Mouse (Mus musculus): ENCODE measurements around the gene Lyg2. TPM values are rescaled to one million over a fixed set of nuclear protein-coding genes. Genes with fewer than 3 reads are reported as not detected.

The Lyg2 gene
- polyA plus RNA-seq, 1 experiment from 2014 or later: not detected

- H3K36me3 ChIP-seq: no peaks in the 10 kb centered on the region
- H3K4me1 ChIP-seq (replicated peaks): no peaks in the 10 kb centered on the region
- H3K9me3 ChIP-seq (replicated peaks): no peaks in the 10 kb centered on the region
- no peak overlapping the region for H3K4me3 ChIP-seq (replicated peaks)
- ATAC-seq (ENCODE audit: low read depth): no peak
- H3K9ac ChIP-seq: no peak overlapping the region
- H3K27ac ChIP-seq: no peak overlapping the region
- WGBS (ENCODE audit: insufficient replicate concordance): 54% methylated on average over 6 of the region's 6 CpGs
- peaks cover 1% of the 10 kb centered on the region; the same call in 1 of the 2 replicates for H3K27me3 ChIP-seq
- no peak overlapping the region for H3K4me2 ChIP-seq
- DNase-seq: no peak
Measured at GRCm38 (mm10) chr1:37918096-37918495, 1.8 kb upstream of the Lyg2 start.

GRCm38 (mm10) chr1:37917666-37918065, 1.4 kb upstream of the Lyg2 start:
- H3K4me3 ChIP-seq (replicated peaks): no peak overlapping the region
- ATAC-seq (ENCODE audit: low read depth) (no peak), DNase-seq (no peak)
- H3K4me1 ChIP-seq (replicated peaks): no peaks in the 10 kb centered on the region
- no peaks in the 10 kb centered on the region for H3K9me3 ChIP-seq (replicated peaks)
- no peak overlapping the region for H3K27ac ChIP-seq
- 66% methylated on average over 13 of the region's 13 CpGs for whole genome bisulfite sequencing (ENCODE audit: insufficient replicate concordance)
- H3K4me2 ChIP-seq: no peak overlapping the region
- H3K36me3 ChIP-seq: no peaks in the 10 kb centered on the region
- no peak overlapping the region for H3K9ac ChIP-seq
- H3K27me3 ChIP-seq: no peaks in the 10 kb centered on the region; the same call in 1 of the 2 replicates

GRCm38 (mm10) chr1:37912751-37913150, 3.5 kb downstream of the Lyg2 start:
- Histone ChIP-seq H3K27me3 (no peaks in the 10 kb centered on the region; the same call in 1 of the 2 replicates), H3K4me2 (no peak overlapping the region), H3K4me1 (replicated peaks) (no peaks in the 10 kb centered on the region), H3K4me3 (replicated peaks) (no peak overlapping the region), H3K9me3 (replicated peaks) (no peaks in the 10 kb centered on the region), H3K36me3 (no peaks in the 10 kb centered on the region), H3K9ac (no peak overlapping the region), H3K27ac (no peak overlapping the region)
- DNase-seq: no peak
- WGBS (ENCODE audit: insufficient replicate concordance): 59% methylated on average over 2 of the region's 2 CpGs
- no peak for ATAC-seq (ENCODE audit: low read depth)

GRCm38 (mm10) chr1:37903178-37903577, 13.1 kb downstream of the Lyg2 start:
- no peak overlapping the region for H3K9ac ChIP-seq
- peaks cover 17% of the 10 kb centered on the region for H3K36me3 ChIP-seq
- no peak for ATAC-seq (ENCODE audit: low read depth)
- H3K9me3 ChIP-seq (replicated peaks): no peaks in the 10 kb centered on the region
- H3K4me3 ChIP-seq (replicated peaks): no peak overlapping the region
- DNase-seq: no peak
- H3K27ac ChIP-seq: no peak overlapping the region
- 28% methylated on average over 6 of the region's 6 CpGs for WGBS (ENCODE audit: insufficient replicate concordance)
- H3K27me3 ChIP-seq: no peaks in the 10 kb centered on the region
- no peak overlapping the region for H3K4me2 ChIP-seq
- no peaks in the 10 kb centered on the region for H3K4me1 ChIP-seq (replicated peaks)

GRCm38 (mm10) chr1:37900288-37900687, 16.0 kb downstream of the Lyg2 start:
- H3K4me1 ChIP-seq (replicated peaks): no peaks in the 10 kb centered on the region
- DNase-seq (no peak), ATAC-seq (ENCODE audit: low read depth) (no peak)
- WGBS (ENCODE audit: insufficient replicate concordance): 69% methylated on average over 6 of the region's 6 CpGs
- no peaks in the 10 kb centered on the region for H3K27me3 ChIP-seq
- no peak overlapping the region for H3K9ac ChIP-seq
- peaks cover 45% of the 10 kb centered on the region for H3K36me3 ChIP-seq
- H3K4me2 ChIP-seq: no peak overlapping the region
- H3K4me3 ChIP-seq (replicated peaks): no peak overlapping the region
- H3K27ac ChIP-seq: no peak overlapping the region
- H3K9me3 ChIP-seq (replicated peaks): no peaks in the 10 kb centered on the region

GRCm38 (mm10) chr1:37899816-37900215, 16.5 kb downstream of the Lyg2 start:
- H3K4me1 ChIP-seq (replicated peaks): no peaks in the 10 kb centered on the region
- no peak overlapping the region for H3K9ac ChIP-seq
- ATAC-seq (ENCODE audit: low read depth) (no peak), DNase-seq (no peak)
- no peaks in the 10 kb centered on the region for H3K27me3 ChIP-seq
- 66% methylated on average over 4 of the region's 4 CpGs for WGBS (ENCODE audit: insufficient replicate concordance)
- H3K4me2 ChIP-seq: no peak overlapping the region
- H3K4me3 ChIP-seq (replicated peaks): no peak overlapping the region
- H3K9me3 ChIP-seq (replicated peaks): no peaks in the 10 kb centered on the region
- H3K36me3 ChIP-seq: peaks cover 49% of the 10 kb centered on the region
- no peak overlapping the region for H3K27ac ChIP-seq

GRCm38 (mm10) chr1:37894606-37895005, 21.7 kb downstream of the Lyg2 start:
- Histone ChIP-seq H3K4me3 (replicated peaks) (no peak overlapping the region), H3K36me3 (peaks cover 66% of the 10 kb centered on the region), H3K27ac (no peak overlapping the region), H3K9ac (no peak overlapping the region), H3K9me3 (replicated peaks) (no peaks in the 10 kb centered on the region), H3K4me1 (replicated peaks) (peaks cover 16% of the 10 kb centered on the region), H3K27me3 (no peaks in the 10 kb centered on the region), H3K4me2 (no peak overlapping the region)
- DNase-seq: no peak
- no peak for ATAC-seq (ENCODE audit: low read depth)

- peak overlapping the region; percentile 84 for H3K4me2 ChIP-seq
- H3K4me3 ChIP-seq (replicated peaks): peak overlapping the region; percentile 74
- DNase-seq (no peak), ATAC-seq (ENCODE audit: low read depth) (no peak)
- peaks cover 38% of the 10 kb centered on the region for H3K36me3 ChIP-seq
- H3K27ac ChIP-seq: no peak overlapping the region
- H3K9ac ChIP-seq: peak overlapping the region; percentile 77
- peaks cover 45% of the 10 kb centered on the region for H3K4me1 ChIP-seq (replicated peaks)
- H3K9me3 ChIP-seq (replicated peaks): no peaks in the 10 kb centered on the region
- no peaks in the 10 kb centered on the region for H3K27me3 ChIP-seq
- 43% methylated on average over 3 of the region's 3 CpGs for WGBS (ENCODE audit: insufficient replicate concordance)
Measured at GRCm38 (mm10) chr1:37891400-37891799, 24.9 kb downstream of the Lyg2 start.

GRCm38 (mm10) chr1:37890025-37890652, 26.2 kb downstream of the Lyg2 start, which contains the start of the genes Mitd1 and Mrpl30:
Gene Mitd1 (minus strand): TSS chr1:37890411.
Gene Mrpl30 (plus strand): TSS chr1:37890477.
- H3K9me3 ChIP-seq (replicated peaks): no peaks in the 10 kb centered on the region
- H3K4me3 ChIP-seq (replicated peaks): peak within 1 kb of the TSS; percentile 74
- H3K4me2 ChIP-seq: peak within 1 kb of the TSS; percentile 84
- H3K9ac ChIP-seq: peak within 1 kb of the TSS; percentile 77
- ATAC-seq (ENCODE audit: low read depth) (peak; percentile 89), DNase-seq (peak; percentile 80)
- H3K27ac ChIP-seq: peak within 1 kb of the TSS; percentile 79
- H3K4me1 ChIP-seq (replicated peaks): peaks cover 50% of the 10 kb centered on the region
- H3K36me3 ChIP-seq: peaks cover 26% of the 10 kb centered on the region
- no peaks in the 10 kb centered on the region for H3K27me3 ChIP-seq
- WGBS (ENCODE audit: insufficient replicate concordance): under 1% methylated on average over 41 of the region's 41 CpGs

- peak overlapping the region; percentile 84 for H3K4me2 ChIP-seq
- H3K9ac ChIP-seq: peak overlapping the region; percentile 77
- H3K27me3 ChIP-seq: no peaks in the 10 kb centered on the region
- H3K36me3 ChIP-seq: peaks cover 25% of the 10 kb centered on the region
- peaks cover 58% of the 10 kb centered on the region for H3K4me1 ChIP-seq (replicated peaks)
- WGBS (ENCODE audit: insufficient replicate concordance): 73% methylated on average over 7 of the region's 7 CpGs
- peak overlapping the region; percentile 79 for H3K27ac ChIP-seq
- H3K4me3 ChIP-seq (replicated peaks): peak overlapping the region; percentile 74
- no peak for ATAC-seq (ENCODE audit: low read depth)
- H3K9me3 ChIP-seq (replicated peaks): no peaks in the 10 kb centered on the region
- DNase-seq: peak; percentile 14
Measured at GRCm38 (mm10) chr1:37889206-37889605, 27.1 kb downstream of the Lyg2 start.

- no peak overlapping the region for H3K9ac ChIP-seq
- H3K4me3 ChIP-seq (replicated peaks): no peak overlapping the region
- H3K27ac ChIP-seq: no peak overlapping the region
- peaks cover 47% of the 10 kb centered on the region for H3K36me3 ChIP-seq
- H3K4me1 ChIP-seq (replicated peaks): peaks cover 51% of the 10 kb centered on the region
- ATAC-seq (ENCODE audit: low read depth): peak; percentile 55; the same call in 1 of the 2 replicates
- 51% methylated on average over 4 of the region's 4 CpGs for WGBS (ENCODE audit: insufficient replicate concordance)
- H3K9me3 ChIP-seq (replicated peaks): no peaks in the 10 kb centered on the region
- DNase-seq: peak; percentile 65
- H3K4me2 ChIP-seq: no peak overlapping the region
- H3K27me3 ChIP-seq: no peaks in the 10 kb centered on the region
Measured at GRCm38 (mm10) chr1:37884451-37884850, 31.8 kb downstream of the Lyg2 start.

GRCm38 (mm10) chr1:37883411-37883810, 32.9 kb downstream of the Lyg2 start:
- Histone ChIP-seq H3K27ac (no peak overlapping the region), H3K4me3 (replicated peaks) (no peak overlapping the region), H3K36me3 (peaks cover 58% of the 10 kb centered on the region), H3K27me3 (no peaks in the 10 kb centered on the region), H3K9ac (no peak overlapping the region), H3K4me2 (no peak overlapping the region), H3K9me3 (replicated peaks) (no peaks in the 10 kb centered on the region), H3K4me1 (replicated peaks) (peaks cover 41% of the 10 kb centered on the region)
- ATAC-seq (ENCODE audit: low read depth) (no peak), DNase-seq (no peak)
- 69% methylated on average over 4 of the region's 4 CpGs for WGBS (ENCODE audit: insufficient replicate concordance)
